Mouse (Mus musculus) layer of hippocampus, adult 2 months (tissue): ENCODE measurements at regions not wholly inside any gene's neighbourhood (a gene's known extent, or its start where the extent isn't known, plus 50 kb on each side); places are given as distances from the start of the nearest gene placed in this dataset.

Experiments
- DNase-seq, 2 experiments: peaks; one replicate each; pipeline ENCODE4 v3.0.0; 2022; ENCODE audit warnings: low spot score in 2 of 2
- H3K27ac ChIP-seq: fragments of 200-600 bp; 2 replicates; pipeline ENCODE4 v1.8.1; 2022
- H3K4me3 ChIP-seq: fragments of 200-600 bp; 2 replicates; pipeline ENCODE4 v1.8.1; 2022; ENCODE audit warnings: mild to moderate bottlenecking
- CTCF ChIP-seq: fragments of 200-600 bp; conservative IDR thresholded peaks from 2 replicates; pipeline ENCODE4 v1.8.1; 2022; ENCODE audit warnings: antibody characterized with exemption, mild to moderate bottlenecking, moderate library complexity

DNA sequence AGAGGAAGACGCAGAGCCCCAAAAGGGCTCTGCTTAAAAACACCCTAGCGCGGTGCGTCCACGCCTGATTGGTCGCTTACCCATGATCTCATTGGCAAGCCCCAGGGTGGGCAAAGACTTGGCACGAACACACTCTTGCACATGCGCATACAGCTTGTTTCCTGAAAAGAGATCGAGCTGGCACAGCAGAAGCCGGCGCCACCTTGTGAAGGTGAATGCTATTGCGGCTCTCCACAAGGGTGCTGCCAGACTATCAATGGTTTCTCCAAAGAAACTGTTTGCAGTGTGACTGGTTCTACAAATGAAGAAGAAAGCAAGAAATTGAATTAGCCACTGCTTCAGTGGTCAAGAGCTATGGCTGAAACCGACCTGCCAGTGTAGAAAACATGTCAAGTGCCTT, 165.1 kb upstream of the Speer2 start:
- no peak overlapping the region for H3K4me3 ChIP-seq

DNA sequence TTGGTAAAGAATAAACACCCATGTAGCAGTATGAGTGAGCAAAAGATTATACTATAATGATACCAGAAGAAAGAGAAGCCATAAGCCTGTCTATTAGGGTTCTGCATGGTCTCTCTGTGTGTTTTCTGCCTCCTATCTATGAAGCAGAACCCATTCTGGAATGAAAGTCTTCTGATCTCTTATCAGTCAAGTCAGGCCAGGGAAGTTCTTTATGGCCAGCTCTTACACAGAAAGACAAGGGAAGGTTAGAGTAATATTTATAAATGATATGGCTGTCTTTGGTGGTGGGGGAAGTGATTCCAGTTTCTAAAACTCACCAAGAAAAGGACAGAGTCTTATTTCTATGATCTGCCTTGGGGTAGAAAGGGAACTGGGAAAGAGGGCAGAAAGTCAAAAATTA, 182.0 kb upstream of the Speer2 start:
- no peak for DNase-seq
- no peak overlapping the region for H3K4me3 ChIP-seq
- TF ChIP-seq CTCF = no peak
- H3K27ac ChIP-seq = no peak overlapping the region

More for the DNA sequence above, 165.1 kb upstream of the Speer2 start:
- no peak for DNase-seq
- no peak overlapping the region for H3K27ac ChIP-seq
- TF ChIP-seq CTCF = peak; percentile 50

DNA sequence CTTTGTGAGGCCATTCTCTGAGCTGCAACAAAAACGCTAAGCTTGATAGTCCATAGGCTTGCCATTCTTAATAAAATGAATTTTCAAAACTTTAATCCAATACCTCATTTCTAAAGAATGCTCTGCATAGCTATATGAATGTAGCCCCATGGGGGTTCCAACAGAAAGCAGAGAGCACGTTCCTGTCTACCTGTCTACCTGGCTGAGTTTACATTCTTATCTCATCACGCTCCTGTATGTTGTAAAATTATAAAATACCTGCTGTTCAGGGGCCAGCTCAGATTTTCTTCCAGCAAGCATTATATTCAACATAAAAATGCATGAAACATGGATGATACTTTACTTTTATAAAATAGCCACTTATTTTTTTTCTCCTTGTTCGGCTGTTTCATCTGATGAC, 182.5 kb upstream of the Speer2 start:
- Histone ChIP-seq H3K4me3 (no peak overlapping the region), H3K27ac (no peak overlapping the region)
- DNase-seq = no peak
- no peak for TF ChIP-seq CTCF

DNA sequence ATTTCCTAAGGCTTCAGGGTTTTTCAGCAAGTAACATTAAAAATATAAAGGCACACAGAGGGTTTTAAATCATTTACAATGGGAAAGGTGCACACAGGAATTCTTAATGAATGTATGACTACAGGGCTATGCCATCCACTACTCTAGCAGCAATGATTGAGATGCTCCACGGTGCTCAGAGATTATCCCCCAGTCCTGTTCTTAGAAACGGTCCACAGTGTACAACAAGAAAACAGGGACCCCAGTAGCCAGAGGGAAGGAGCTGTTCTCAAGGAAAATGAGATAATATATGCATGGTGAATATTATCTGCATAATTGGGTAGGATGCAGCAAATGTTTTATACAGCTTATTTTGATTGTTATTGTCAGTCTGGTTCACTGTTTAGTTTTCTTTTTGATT, 186.3 kb upstream of the Speer2 start:
- Histone ChIP-seq H3K27ac (no peak overlapping the region), H3K4me3 (no peak overlapping the region)
- no peak for TF ChIP-seq CTCF
- no peak for DNase-seq

DNA sequence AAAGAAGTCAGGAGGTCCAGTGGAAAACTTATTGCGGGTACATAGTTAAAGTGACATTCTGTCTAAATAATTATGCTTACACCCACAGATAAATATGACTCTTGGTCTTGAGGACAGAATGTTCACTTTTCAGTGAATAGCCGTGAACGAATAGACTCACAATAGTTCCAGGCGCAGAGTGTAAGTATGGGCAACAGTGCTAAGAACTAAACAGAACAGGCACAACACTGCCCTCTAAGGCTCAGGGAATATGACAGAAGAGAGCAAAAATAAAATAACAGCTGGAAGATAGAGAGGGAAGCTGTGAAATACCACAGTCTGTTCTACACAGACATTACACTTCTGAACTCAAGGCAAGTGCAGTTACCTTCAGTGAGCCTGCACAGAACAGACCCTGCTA, 207.9 kb upstream of the Speer2 start:
- no peak overlapping the region for H3K4me3 ChIP-seq
- H3K27ac ChIP-seq = no peak overlapping the region
- TF ChIP-seq CTCF = peak; percentile 43
- no peak for DNase-seq

DNA sequence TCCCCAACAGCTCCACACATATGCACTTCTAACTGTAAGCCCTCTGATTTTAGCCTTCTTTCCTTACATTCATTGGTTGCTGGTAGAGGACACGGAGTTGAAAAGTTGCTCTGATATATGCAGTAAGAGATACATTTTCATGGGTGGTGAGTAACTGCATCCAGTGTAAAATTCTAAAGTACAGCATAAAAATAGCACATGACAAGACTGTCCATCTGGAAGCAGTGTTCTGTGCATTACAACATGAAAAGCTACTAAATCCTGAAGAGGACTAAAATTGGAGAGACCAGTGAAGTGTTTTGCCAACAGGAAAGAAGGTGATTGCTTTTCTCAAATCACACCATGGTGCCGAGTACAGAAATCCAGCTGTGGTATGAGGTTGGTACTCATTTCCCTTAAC, 210.2 kb upstream of the Speer2 start:
- no peak for DNase-seq
- no peak for TF ChIP-seq CTCF
- H3K27ac ChIP-seq = no peak overlapping the region
- H3K4me3 ChIP-seq = no peak overlapping the region

DNA sequence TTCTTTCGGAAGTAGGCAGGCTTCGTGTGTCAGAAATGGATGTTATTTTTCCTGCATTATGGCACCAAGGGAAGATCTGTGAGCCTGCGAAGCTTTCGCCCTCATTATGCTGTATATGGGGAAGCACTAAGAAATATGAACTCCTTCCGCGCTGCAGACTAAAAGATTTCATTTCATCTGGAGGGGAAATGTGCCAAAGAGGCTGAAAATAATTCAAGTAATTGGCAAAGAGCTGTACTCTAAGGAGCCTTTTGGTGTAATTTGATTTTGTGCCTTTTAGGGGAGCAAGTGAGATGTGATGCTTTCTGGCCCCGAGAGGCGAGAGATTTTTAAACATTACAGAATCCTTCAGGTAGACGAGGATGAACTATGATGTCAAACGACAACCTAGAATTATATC, 216.0 kb upstream of the Speer2 start:
- H3K27ac ChIP-seq = no peak overlapping the region
- peak; percentile 47 for TF ChIP-seq CTCF
- DNase-seq = no peak
- H3K4me3 ChIP-seq = no peak overlapping the region

DNA sequence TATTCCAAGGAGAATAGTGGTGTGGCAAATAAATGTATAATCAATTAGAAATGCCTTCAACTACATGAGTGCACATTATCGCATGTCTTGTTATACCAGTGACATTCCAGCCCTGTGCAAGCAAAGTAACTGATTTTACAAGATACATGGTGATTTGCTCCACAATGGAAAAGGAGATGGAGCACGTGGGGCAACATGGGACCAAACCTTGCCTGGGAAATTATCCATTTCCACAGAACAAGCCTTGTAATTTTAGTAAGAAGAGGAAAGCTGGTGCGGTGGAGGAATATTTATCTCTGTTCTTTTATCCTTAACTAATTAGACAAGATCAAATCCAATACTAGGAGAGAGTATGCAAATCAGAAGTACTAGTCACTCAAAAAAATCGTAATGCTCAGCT, 222.5 kb upstream of the Gbe1 start:
- no peak overlapping the region for H3K4me3 ChIP-seq
- DNase-seq = peak in 1 of 2 experiments; percentile 20
- H3K27ac ChIP-seq = no peak overlapping the region
- TF ChIP-seq CTCF = no peak

DNA sequence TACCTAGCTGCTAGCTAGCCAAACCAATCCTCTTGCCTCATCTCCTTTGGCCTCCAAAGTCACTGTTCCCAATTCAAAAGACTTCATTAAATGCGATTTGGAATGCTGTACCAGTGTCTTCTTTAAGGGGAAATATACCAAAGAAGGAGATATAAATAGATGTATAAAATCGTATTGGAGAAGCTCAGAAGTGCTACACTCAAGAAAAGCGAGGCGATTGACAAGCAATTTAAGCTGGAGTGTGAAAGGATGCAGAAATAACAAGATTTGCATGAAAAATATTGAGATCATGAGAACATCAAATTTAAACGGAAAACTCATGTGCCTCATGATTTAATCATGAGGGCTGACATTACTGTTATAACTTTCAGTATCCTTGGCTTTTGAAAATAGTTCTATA, 221.8 kb upstream of the Gbe1 start:
- no peak for DNase-seq
- Histone ChIP-seq H3K4me3 (no peak overlapping the region), H3K27ac (no peak overlapping the region; the same call in 1 of the 2 replicates)
- TF ChIP-seq CTCF = no peak

DNA sequence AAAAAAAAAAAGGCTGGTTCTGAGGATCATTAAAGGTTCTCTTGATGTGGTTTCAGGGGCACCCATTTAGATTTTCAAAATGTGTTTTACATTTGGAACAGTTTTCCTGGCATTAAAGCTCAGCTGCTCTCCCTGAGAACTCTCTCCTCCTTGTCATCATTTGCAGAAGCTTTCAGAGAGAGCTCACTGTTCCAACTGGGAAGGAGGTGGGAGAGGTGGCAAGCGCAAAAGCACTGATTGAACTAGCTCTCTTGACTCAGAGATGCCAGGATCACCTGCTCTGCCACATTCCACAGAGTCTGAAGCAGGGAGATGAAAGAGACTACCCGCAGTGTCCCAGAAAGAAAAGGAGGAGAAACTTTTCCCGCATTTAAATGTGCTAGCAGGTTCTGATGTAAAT, 220.5 kb upstream of the Gbe1 start:
- no peak for DNase-seq
- Histone ChIP-seq H3K27ac (no peak overlapping the region; the same call in 1 of the 2 replicates), H3K4me3 (no peak overlapping the region)
- no peak for TF ChIP-seq CTCF

DNA sequence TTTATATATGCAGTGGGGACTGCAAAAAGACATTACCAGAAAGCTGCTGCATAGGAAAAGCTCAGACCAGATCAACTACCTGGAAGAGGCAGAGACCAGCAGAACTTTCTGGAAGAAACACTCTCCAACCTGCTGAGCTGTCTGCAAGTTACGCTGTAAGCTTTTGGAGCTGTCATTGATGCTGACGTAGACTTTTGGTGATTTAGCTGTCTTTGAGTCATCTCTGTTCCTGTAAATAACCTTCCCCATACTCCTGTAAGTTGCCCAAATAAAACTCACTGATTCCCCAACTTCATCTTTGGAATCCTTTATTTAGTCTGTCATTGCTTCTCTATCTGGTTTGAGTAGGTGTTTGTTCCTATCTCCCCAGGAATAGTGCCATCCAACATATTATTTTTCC, 218.5 kb upstream of the Gbe1 start:
- Histone ChIP-seq H3K27ac (no peak overlapping the region), H3K4me3 (no peak overlapping the region)
- DNase-seq = no peak
- TF ChIP-seq CTCF = no peak

DNA sequence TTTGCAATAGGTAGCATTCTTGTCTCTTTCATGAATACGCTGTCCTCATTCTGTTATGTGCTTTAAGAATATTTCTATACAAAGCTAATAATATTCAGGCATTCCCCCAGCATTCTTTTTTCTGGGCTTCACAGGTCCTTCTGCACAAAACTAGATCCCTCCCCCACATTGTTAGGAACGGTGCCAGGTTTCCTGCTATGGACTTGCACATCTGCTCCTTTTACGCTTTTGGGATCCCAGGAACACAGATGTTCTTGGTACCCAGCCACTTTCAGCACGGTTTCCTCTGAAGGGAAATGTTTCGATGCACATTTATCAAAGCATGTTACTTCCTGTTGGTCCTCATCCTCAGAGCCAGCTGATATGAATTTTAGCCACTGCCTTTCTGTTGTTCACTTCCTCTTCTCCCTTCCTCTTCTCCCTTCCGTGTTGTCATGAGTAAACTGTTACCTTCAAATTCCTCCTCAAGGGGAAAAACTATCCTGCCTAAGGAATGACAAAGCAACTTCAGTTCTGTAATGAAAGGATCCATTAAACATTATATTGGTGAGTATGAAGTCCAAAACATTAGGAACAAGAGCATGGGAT, 209.9 kb upstream of the Gbe1 start:
- no peak for DNase-seq
- Histone ChIP-seq H3K27ac (no peak overlapping the region), H3K4me3 (no peak overlapping the region)
- TF ChIP-seq CTCF = no peak

DNA sequence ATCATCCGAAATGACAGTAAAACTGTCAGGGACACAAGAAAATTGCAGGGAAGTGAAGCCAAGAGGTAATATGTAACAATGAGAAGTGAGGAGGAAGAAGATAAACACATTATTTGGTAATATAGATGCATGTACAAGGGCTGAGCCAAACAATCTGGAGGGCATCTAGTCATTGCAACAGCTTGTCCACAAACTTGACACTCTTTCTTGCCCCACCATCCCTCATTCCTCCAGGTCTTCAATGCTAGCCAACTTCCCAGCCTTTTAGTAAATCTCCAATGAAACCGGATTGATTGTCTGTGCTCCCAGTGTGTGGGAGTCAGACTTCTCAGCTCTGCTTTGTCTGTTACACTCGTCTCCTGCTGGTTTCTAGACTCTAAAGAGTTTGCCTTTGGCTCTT, 172.3 kb upstream of the Gbe1 start:
- no peak for DNase-seq
- no peak overlapping the region for H3K27ac ChIP-seq
- no peak for TF ChIP-seq CTCF

DNA sequence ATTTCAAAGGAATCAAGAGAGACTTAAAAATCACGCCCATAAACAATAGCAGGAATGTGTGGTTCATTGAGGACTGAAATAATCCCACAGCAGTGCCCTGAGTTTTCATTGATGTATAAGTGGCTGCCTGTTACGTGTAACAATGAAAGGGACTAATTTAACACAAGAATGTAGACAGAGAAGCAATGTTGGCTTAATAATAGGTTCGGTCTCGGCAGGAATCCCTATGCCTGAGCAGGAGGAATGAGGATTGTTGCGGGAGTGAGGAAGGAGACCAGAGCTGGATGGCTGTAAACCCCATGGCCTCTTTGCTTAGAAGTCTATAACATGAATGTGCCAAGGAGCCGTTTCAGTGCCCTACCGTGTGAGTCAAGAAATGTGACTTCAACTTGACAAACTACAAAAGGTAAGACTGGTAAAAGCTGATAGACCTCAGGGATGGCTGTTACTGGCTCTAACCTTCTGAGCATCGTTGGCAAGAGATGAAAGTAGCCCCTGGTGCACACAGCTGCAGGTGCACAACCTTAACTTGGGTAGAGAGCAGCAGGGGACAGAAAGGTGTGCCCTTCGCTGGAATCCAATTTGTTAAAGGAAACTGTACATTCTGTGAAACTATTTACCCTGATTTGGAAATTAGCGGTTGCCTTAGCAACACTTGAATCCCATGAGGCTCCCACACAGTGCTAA, 165.9 kb upstream of the Gbe1 start:
- DNase-seq = peak in 1 of 2 experiments; percentile 8
- no peak overlapping the region for H3K27ac ChIP-seq
- H3K4me3 ChIP-seq = no peak overlapping the region
- TF ChIP-seq CTCF = no peak

More for the DNA sequence above, 172.3 kb upstream of the Gbe1 start:
- no peak overlapping the region for H3K4me3 ChIP-seq
